Mouse (Mus musculus) bone marrow macrophage, adult 2 months (primary cell): ENCODE data around the gene Dek. TPM values are rescaled to one million over a fixed set of nuclear protein-coding genes. Genes with fewer than 3 reads are reported as not detected.

Source experiments
- H3K27ac ChIP-seq: 2 replicates; pipeline ENCODE4 v1.5.1; 2012; ENCODE audit warnings: low read depth, low read length; ENCODE audit not compliant: insufficient read depth
- H3K4me1 ChIP-seq: 2 replicates; pipeline ENCODE4 v1.6.1; 2012; ENCODE audit warnings: low read length; ENCODE audit not compliant: control insufficient read depth, insufficient read depth
- H3K4me3 ChIP-seq: 2 replicates; pipeline ENCODE4 v1.5.1; 2012; ENCODE audit warnings: mild to moderate bottlenecking, low read length, moderate library complexity; ENCODE audit not compliant: insufficient read depth
- CTCF ChIP-seq: IDR thresholded peaks from 2 replicates; pipeline ENCODE4 v1.5.1; 2012; ENCODE audit warnings: low read depth, mild to moderate bottlenecking, low read length, moderate library complexity
- POLR2A ChIP-seq: IDR thresholded peaks from 2 replicates; pipeline ENCODE4 v1.6.1; 2012; ENCODE audit warnings: mild to moderate bottlenecking, low read depth, low read length, borderline replicate concordance
- polyA plus RNA-seq: library from polyadenylated mRNA; stranded (reverse); fragments of >200 nt; gene quantifications from 2 replicates; pipeline ENCODE4 v1.2.4, GENCODE M21; 2012; ENCODE audit not compliant: missing spikeins, insufficient read depth, insufficient read length

Dek gene
- polyA plus RNA-seq, 1 experiment, result 219 TPM

GRCm38 (mm10) chr13:47066516-47066915 is 39.5 kb downstream of the Dek start:
- Histone ChIP-seq H3K27ac (no peak overlapping the region), H3K4me3 (no peak overlapping the region), H3K4me1 (no peaks in the 10 kb centered on the region)
- TF ChIP-seq CTCF (no peak), POLR2A (no peak)

GRCm38 (mm10) chr13:47063985-47064760 is 41.8 kb downstream of the Dek start:
- H3K4me1 ChIP-seq, result no peaks in the 10 kb centered on the region
- TF ChIP-seq POLR2A (no peak), CTCF (no peak)
- H3K4me3 ChIP-seq, result no peak overlapping the region
- H3K27ac ChIP-seq, result no peak overlapping the region

DNA sequence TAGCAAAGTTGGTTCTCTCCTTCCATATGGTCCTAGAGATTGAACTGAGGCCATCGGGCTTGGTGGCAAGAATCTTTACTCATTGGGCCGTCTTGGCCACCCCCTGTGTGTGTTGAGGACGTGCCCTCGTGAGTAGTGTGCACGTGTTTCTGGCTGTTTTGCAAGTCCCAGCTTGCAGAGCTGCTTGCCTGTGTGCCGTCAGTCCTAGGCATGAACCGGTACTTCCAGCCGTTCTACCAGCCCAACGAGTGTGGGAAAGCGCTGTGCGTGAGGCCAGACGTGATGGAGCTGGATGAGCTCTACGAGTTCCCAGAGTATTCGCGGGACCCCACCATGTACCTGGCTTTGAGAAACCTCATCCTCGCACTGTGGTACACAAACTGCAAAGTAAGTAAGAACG is 43.2 kb downstream of the Dek start:
- TF ChIP-seq POLR2A, result no peak
- no peak for TF ChIP-seq CTCF
- Histone ChIP-seq H3K4me3 (no peak overlapping the region), H3K4me1 (no peaks in the 10 kb centered on the region), H3K27ac (no peak overlapping the region)

- peaks cover 11% of the 10 kb centered on the region for H3K4me1 ChIP-seq
- H3K27ac ChIP-seq, result no peak overlapping the region
- no peak for TF ChIP-seq CTCF
- TF ChIP-seq POLR2A, result no peak
- no peak overlapping the region for H3K4me3 ChIP-seq
Measured at GRCm38 (mm10) chr13:47056781-47057180, 49.2 kb downstream of the Dek start.

DNA sequence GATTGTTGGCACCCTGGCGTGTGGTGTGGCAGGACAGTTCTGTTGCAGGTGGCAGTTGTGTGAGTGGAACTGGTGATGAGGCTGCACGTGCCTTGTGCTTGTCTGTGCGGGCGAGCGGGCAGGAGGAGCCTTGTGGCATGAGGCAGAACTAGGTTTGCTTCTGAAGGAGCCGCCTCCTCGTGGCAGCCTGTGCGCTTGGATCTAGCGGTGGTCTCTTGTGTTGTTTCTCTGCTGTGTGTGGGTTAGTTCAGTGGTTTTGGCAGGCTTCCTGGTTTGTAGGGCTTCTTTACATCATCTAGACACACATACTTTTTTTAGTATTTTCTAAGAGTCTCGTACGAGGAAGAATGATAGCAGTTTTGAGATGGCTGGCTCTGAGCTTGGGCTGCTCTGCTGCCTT is 49.9 kb downstream of the Dek start:
- no peak overlapping the region for H3K4me3 ChIP-seq
- H3K27ac ChIP-seq, result no peak overlapping the region
- no peak for TF ChIP-seq CTCF
- TF ChIP-seq POLR2A, result no peak
- H3K4me1 ChIP-seq, result peaks cover 11% of the 10 kb centered on the region

GRCm38 (mm10) chr13:47053971-47054370 is 52.0 kb downstream of the Dek start:
- Histone ChIP-seq H3K4me3 (no peak overlapping the region), H3K27ac (no peak overlapping the region), H3K4me1 (peaks cover 11% of the 10 kb centered on the region)
- TF ChIP-seq POLR2A (no peak), CTCF (no peak)

DNA sequence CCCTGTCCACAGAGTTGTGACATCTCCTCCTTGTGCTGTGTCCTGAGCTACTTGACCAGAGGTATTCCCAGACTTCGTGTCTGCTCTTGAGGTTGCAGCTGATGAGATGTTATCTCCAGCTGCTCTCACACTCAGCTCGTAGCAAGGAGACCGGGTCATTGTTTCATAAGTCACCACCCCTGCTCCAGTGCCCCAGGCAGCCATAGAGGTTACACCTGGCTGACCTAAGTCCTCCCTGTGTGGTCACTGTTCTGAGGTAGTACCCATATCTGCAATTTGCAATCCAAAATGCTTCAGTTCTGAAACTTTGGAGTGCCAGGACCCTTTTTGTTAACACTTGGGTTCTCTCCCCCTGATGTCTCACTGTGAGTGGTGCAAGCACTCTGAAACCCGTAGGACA is 56.0 kb downstream of the Dek start:
- Histone ChIP-seq H3K27ac (no peak overlapping the region), H3K4me1 (peaks cover 2% of the 10 kb centered on the region; the same call in 1 of the 2 replicates), H3K4me3 (no peak overlapping the region)
- TF ChIP-seq POLR2A (no peak), CTCF (no peak)

GRCm38 (mm10) chr13:47047996-47048395 is 58.0 kb downstream of the Dek start:
- Histone ChIP-seq H3K4me1 (peaks cover 8% of the 10 kb centered on the region), H3K27ac (no peak overlapping the region), H3K4me3 (no peak overlapping the region)
- TF ChIP-seq CTCF (no peak), POLR2A (no peak)

- H3K27ac ChIP-seq, result no peak within 1 kb of the TSS
- peak within 1 kb of the TSS; percentile 100 for H3K4me3 ChIP-seq
- TF ChIP-seq POLR2A (no peak), CTCF (no peak)
- H3K4me1 ChIP-seq, result peaks cover 10% of the 10 kb centered on the region
Measured at GRCm38 (mm10) chr13:47044617-47044947, 61.4 kb downstream of the Dek start, which contains the start of gene Tpmt. TSS of gene Tpmt (minus strand) at chr13:47044737.

- TF ChIP-seq CTCF, result no peak
- no peak for TF ChIP-seq POLR2A
- H3K4me1 ChIP-seq, result peaks cover 10% of the 10 kb centered on the region
- H3K27ac ChIP-seq, result no peak overlapping the region
- peak overlapping the region; percentile 100 for H3K4me3 ChIP-seq
Measured at GRCm38 (mm10) chr13:47043833-47044616, 62.0 kb downstream of the Dek start.
